Mouse (Mus musculus): ENCODE results near the gene Fgd1.

Gene Fgd1

DNA sequence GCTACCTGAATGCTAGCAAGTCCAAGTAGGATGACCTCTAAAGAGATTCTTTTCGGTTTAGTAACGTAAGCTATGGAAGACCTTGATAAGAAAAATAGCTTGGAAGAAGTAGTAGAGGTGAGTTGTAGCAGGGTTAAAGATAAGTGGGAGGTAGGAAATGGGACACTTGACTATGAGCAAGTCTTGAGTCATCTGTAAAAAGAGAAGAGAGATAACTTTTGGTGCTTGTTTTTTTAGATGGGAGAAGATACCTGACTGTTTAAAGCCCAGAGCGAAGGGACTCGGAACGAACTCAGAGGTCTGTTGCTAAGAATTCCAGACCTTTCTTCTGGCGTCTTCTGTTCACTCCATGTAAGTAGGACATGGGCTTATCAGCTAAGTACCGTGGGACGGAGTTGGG, at the start of gene Fgd1:
TSS of gene Fgd1 (plus strand) at position 301 of the 400 bp plus-strand sequence.
- in situ Hi-C loops (cut with MboI; ENCODE audit: unreplicated experiment in 2 of 2), result no loop called here

DNA sequence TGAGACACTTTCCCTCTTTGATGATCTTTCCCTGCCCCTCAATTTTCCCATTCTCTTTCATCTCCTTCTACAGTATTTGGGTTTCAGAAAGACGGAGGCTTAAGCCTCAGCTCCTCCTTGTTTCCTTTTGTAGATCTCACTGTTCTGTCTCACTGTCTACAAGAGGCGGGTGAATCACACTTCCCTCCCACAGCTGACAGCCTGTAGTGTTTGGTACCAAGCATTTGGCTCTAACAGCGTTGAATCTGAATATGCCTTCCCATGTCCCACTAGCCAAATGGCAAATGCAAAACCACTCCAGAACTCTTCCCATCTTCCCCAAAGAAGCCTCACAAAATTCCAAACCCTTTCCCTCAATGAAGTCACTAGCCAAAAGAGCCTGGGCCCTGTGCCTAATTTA, 49.2 kb upstream of the Fgd1 start:
- in situ Hi-C loops (cut with MboI; ENCODE audit: unreplicated experiment in 2 of 2), result loop anchor here (25.0 kb wide), 2 partner anchors 866 to 916 kb away; no protein-coding TSS in a partner anchor

DNA sequence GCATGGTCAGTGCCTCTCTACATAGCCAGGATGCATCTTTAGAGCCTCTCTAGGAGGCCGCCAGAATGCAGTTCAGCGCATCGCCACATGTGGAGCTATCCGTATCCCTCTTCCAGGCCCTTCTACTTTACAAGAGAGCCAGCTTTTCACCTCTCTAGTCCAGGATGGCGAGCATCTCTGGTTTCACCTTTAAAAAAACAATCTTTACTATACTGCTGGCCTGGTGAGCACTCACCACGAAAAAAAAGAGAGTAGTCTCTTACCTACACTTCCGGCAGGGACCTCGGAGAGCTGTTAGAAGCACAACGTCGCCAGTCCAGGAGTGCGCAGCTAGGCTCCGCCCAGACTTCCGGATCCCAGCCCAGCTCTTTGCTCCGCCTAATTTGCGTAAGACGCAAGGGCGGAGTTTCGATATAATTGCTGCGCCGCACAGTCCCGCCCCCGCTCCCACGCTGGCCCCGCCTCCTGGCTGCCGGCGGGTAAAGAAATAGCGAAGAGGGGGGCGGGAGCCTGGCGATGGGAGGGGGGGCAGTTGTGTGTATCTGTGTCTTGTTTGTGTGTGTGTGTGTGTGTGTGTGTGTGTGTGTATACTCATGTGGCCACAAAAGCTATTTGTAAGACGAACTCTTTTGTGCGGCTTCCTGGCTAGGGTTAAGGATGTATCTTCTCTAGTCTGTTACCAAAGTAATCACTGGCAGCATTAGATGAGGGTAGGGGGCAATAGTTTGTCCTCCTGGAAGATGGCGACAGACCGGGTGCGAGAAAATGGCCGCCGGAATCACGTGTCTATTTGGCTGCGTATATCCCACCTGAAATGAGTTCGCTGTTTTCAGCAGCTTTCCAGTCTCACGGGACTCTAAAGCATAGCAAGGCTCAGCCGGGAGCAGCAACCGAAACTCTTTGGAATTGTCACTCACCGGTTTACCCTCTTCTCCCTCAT, 28.7 kb upstream of the Fgd1 start, which contains the start of gene Gnl3l:
TSS of gene Gnl3l (minus strand) at position 385 of the 940 bp plus-strand sequence.
- in situ Hi-C loops (cut with MboI; ENCODE audit: unreplicated experiment in 2 of 2), result loop anchor here in 1 of 2 experiments (5.0 kb wide), 1 partner anchor 80 kb away; the partner anchor contains the start of gene Tsr2

DNA sequence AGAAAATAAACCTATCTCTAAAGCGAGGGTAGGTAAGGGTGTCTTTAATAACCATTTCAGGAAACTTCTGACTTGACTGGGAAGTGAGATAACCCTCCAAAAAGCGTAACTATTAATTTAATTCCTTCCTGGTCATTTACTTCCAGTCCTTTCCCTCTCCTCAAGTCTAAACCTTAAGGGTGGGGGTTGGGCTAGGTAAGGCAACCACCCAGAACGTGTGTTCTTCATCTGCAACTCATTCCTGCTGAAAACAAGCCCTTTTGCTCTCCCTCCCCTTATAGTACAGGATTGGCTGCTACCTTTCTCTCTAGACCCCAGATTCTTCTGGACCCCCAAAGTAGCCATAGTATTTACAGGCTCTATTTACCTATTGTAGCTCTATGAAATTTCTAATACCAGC, 28.1 kb upstream of the Fgd1 start:
- in situ Hi-C loops (cut with MboI; ENCODE audit: unreplicated experiment in 2 of 2), result loop anchor here in 1 of 2 experiments (5.0 kb wide), 1 partner anchor 79 kb away; the partner anchor contains the start of gene Tsr2

DNA sequence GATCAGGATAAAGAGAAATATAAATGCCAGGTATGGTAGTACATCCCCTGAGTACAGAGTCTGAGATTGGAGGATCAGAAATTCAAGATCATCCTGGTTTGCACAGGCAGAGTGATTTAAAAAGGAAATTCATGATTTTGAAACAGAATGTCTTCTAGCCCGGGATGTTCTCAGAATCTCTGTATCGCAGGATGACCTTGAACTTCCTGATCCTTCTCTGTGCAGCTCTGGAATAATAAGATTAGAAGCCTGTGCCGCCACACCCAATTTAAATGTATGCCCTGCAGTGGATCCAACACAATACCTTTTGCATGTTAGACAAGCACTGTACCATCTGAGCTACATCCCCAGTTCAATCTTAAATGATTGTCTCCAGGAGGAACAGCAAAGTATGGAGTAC, 27.2 kb upstream of the Fgd1 start:
- in situ Hi-C loops (cut with MboI; ENCODE audit: unreplicated experiment in 2 of 2), result loop anchor here in 1 of 2 experiments (5.0 kb wide), 1 partner anchor 79 kb away; the partner anchor contains the start of gene Tsr2

DNA sequence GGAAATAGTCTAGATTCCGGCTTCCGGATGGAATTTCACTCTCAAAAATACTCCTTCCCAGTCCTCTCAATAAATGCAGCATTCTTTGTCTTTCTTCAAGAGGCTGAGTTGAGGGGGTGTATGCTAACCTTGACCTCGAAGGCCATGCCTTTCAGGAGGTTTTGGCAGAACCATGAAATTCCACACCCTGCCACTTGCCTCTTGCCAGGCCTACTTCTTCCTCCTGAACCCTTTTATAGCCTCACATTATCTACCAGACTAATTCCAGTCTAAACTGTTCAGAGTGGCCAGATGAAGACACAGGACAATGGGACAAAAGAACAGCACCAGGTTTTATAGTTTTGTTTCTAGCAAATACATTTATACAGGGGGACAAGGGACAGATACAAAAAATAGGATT, 14.6 kb upstream of the Fgd1 start:
- in situ Hi-C loops (cut with MboI; ENCODE audit: unreplicated experiment in 2 of 2), result no loop called here

DNA sequence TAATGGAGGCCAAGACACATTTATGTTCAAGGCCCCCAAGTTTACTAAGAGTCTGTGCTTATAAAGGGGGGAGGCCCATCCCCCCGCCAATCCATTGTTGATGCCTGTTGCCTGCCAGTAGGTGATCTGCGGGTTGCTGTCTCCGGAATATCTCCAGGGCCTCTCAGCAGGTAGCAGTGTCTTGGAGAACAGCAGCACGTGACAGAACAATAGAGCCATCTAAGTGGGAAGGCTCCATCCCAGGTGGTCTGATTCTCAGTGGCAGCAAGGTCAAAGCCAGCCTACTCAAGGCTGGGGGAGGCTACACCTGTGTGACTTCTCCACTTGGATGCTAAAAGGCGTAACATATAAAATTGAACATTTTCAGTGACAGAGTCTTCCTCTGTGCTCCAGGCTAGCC, 4.7 kb upstream of the Fgd1 start:
- in situ Hi-C loops (cut with MboI; ENCODE audit: unreplicated experiment in 2 of 2), result no loop called here

DNA sequence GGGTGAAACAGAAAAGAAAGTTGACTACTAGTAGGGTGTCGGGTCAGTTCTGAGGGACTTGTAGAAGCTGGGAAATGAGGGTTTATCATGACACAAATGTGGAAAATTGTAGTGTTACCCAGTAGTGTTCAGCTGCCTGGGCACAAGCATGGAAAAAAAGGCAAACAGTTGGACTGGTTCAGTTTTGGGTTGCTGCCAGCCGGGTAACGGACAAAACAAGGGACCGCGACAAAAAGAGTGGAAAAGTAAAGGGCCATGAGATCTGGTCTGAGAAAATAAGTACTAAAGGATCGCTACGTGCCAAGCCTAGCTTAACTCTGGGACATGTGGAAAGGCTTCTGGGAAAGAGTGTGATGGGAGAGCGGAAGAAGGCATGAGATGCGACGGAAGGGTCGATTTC, 371 bp downstream of the Fgd1 start:
- in situ Hi-C loops (cut with MboI; ENCODE audit: unreplicated experiment in 2 of 2), result no loop called here

DNA sequence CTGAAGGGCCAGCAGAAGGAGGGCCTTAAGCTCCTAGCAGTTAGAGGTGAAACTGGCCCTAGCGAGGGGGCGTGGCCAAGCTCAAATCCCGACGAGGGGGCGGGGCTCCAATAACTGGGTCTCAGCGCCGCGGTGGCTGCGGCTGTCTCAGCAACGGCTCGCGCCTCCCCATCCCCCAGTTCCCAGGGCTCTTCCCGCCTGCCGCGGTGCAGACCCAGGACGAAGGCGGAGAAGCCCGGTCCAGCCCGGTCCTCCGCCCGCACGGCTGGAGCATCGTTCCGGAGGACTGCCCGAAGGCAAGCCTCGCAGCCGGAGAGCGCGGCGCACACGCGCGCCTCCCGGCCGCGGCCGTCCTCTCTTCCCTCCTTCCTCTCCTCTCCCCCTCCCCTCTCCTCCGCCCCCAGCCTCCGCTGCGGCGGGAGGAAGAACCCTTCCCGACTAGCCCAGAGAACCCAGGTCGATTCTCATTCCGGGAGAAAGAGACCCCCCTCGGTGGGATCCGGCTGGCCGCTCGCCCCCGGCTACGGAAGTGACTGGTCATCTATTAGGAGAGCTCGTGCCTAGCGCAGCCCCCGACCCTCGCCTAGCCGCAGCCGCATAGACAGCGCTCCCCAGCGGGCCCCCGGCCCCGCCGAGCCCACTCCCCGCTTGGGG, 954 bp downstream of the Fgd1 start:
- in situ Hi-C loops (cut with MboI; ENCODE audit: unreplicated experiment in 2 of 2), result no loop called here

DNA sequence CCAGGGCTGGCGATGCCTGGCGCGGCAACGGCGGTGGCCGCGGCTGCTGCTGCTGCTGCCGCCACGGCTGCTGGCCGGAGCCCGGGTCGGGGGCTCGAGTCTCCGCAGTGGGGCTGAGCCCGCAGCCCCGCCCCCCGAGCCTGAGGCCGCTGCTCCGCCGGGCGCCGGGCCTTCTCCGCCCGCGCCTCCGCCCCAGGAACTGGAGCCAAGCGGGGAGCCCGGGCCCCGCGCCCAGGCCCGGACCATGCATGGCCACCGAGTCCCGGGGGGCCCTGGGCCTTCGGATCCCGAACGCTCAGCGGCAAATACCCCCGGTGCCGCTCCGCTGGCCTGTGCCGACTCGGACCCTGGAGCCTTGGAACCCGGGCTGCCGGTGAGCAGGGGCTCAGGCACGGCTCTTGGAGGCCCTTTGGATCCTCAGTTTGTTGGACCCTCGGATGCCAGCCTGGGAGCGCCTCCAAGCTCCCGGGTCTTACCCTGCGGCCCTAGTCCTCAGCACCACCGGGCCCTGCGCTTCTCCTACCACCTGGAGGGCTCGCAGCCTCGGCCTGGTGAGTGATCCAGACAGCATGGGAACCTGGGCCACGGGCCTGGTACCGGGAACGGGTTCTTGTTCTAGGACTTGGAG, 1.6 kb downstream of the Fgd1 start:
- in situ Hi-C loops (cut with MboI; ENCODE audit: unreplicated experiment in 2 of 2), result no loop called here

DNA sequence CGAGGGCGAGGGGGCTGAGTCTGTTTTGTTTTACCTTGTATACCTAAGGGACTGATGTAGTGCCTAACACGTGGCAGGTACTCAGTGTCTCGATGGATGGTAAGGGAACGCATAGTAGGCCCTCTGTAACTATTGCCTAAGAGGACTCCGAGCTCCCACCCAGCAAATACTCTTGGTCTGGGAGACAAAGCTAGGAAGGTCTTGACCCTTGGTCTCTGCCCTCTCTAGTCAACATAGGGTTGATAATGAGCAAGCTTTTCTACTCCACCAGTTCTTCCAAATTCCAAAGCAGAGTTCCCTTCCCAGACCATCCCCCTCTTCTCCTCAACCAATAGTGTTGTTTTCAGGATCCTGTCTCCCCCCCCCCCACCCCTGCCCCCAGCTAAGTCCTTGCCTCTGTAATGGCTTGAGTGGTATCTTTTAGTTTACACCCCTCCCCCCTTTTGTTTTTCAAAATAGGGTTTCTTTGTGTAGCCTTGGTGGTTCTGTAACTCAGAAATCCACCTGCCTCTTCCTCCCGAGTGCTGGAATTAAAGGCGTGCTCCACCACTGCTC, 3.8 kb downstream of the Fgd1 start:
- in situ Hi-C loops (cut with MboI; ENCODE audit: unreplicated experiment in 2 of 2), result no loop called here

DNA sequence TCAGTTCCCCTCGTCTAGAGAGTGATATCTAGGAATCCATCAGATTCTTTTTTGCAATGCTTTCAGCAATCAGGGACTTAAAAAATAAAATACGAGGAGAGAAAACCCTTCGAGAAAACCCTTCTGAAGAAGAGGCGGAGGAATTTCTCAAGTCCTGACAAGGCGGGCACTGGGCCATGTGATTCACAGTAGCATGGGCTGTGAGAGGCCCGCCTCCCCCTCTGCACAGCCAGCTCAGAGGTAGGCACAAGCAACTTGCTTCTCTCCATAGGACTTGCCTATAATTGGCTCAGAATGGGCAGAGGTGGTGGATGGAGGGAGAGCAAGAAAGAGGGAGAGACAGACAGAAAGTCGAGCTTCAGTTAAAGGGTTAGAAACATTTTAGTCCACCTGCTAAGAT, 4.4 kb downstream of the Fgd1 start:
- in situ Hi-C loops (cut with MboI; ENCODE audit: unreplicated experiment in 2 of 2), result no loop called here

DNA sequence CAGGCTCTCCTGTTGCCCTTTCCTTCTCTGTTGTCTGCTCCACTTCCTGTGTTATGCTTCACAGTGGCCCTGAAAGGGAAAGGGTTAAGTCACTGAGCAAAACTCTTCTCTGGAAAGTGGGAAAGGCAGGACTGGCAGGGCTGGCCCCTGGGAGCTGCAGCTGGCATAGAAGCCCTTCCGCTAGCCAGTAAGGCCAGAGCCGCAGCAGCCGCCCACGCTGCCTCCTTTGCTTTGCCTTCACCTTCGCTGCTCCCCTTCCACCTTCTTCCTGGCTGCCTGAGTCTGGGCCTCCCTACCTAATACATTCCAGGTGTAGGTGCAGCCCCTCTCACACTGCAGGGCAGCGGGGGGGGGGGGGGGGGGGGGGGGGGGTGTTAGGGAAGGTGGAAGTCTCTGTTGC, 8.5 kb downstream of the Fgd1 start:
- in situ Hi-C loops (cut with MboI; ENCODE audit: unreplicated experiment in 2 of 2), result no loop called here

DNA sequence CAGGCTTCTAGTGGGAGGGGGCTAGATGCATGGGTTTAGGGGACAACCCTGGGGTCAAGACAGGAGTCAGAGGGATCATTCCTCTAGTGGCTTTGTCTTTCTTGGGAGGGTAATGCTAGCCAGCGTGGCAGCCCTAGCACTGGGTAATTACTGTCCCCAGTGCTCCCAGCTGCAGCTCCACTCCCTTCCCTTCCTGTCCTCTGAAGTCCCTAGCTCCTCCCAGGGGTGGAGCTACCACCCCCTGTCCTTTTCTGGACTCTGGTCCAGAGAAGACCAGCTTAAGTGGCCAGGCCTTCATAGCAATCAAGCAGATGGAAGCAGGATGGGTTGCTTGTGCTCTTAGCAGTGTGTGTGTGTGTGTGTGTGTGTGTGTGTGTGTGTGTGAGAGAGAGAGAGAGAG, 9.6 kb downstream of the Fgd1 start:
- in situ Hi-C loops (cut with MboI; ENCODE audit: unreplicated experiment in 2 of 2), result no loop called here

DNA sequence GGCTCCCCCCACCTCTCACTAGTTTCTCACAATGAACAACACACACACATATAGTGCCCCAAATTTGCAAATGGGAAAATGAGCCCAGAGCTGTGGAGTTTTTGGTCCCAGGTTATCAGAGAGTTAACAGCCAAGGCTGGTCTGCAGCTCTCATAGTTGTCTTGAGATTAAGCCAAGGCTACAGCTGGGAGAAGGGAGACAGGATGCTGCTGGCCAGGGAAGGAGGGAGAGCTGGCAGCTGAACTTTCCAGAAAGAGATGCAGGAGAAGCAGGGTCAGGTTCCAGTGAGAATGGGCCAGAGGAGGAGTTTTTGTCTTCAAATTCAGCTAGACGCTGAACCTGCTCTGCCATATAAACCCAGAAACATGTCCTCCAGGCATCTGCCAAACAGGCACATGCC, 13.4 kb downstream of the Fgd1 start:
- in situ Hi-C loops (cut with MboI; ENCODE audit: unreplicated experiment in 2 of 2), result no loop called here

DNA sequence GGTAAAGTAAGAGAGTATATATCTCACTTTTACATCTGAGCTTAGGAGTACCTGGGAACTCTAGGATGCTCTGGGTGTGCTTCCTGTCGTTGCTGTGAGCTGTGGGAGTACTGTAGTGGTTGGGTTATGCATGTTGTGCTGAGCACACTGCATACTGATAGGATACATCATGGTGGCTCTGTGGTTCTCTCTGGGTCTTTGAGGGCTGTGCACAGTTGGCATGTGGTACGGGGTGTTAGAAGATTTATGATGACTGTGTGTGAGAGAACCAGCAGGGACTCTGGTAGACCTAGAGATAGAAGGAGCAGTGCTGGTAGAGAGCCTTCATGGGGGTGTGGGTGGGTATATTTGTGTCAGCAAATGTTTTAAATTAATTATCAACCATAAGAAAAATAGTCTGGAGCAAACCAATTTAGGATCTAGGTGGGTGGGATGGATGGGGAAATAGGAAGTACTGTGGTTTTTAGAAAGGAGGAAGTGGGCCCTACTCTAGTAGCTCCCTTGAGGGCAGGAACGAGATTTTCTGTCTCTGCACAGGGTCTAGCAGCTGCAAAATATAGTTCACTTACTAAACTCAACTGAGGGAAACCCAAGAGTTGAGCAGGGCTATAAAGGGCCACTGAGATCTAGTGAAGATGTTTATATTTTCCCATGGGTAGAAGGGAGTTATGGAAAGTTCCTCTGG, 15.8 kb downstream of the Fgd1 start:
- in situ Hi-C loops (cut with MboI; ENCODE audit: unreplicated experiment in 2 of 2), result no loop called here

DNA sequence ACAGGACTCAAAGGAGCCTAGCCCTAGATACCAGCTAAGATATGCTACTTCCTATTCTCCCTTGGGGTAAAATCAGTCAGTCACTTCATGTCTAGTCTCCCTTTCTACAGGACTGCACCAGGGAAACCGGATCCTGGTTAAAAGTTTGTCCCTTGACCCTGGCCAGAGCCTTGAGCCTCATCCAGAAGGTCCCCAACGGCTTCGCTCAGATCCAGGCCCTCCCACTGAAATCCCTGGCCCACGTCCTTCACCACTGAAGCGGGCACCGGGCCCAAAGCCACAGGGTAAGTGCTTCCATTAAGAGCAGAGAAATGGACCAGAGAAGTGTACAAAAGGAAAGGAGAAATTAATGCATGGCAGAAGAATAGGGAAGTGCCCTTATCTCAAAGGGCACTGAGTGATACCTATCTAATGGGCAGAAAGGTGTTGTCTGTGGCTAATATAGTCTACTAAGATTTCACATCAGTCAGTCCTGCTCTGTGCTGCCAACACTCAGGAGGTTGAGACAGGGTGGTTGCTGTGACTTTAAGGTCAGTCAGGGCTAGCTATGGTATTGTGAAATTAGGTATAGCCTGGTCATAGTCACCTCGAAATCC, 20.2 kb downstream of the Fgd1 start:
- in situ Hi-C loops (cut with MboI; ENCODE audit: unreplicated experiment in 2 of 2), result no loop called here

DNA sequence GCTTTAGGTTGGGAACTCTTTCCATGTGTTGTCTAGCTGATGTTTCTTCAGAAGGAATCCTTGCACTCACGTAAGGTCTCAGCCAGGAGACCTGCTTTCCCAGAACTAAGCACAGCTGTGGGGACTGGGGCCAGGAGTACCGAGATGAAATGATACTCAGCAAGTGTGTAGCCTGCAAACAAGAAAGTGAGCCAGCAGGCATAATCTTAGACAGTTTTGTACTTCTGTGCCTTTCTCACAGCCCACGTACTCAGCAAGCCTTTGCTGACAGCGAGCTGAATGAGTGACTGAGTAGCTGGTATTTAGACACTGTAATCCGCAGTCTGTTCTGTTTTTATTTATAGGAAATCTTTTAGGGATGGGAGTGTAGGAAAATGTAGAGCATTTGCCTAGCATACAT, 21.9 kb downstream of the Fgd1 start:
- in situ Hi-C loops (cut with MboI; ENCODE audit: unreplicated experiment in 2 of 2), result no loop called here

DNA sequence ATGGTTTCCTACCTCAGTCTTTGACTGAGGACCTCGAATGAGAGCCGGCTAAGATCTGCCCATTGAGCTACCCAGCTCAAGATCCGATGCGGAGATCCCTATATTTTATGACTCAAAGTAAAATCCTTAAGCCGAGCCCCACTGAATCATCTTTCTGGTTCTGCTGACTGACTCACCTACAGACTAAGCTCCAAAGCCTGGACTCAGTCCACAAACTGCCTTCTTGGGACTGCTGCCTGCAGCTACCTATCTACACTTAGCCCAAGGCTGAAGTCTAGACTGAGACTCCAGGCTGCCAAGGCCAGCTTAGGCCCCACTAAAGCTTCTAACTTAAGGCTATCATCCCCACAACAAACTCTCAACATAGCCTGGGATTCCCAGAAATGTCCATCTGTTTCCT, 30.1 kb downstream of the Fgd1 start:
- in situ Hi-C loops (cut with MboI; ENCODE audit: unreplicated experiment in 2 of 2), result no loop called here

DNA sequence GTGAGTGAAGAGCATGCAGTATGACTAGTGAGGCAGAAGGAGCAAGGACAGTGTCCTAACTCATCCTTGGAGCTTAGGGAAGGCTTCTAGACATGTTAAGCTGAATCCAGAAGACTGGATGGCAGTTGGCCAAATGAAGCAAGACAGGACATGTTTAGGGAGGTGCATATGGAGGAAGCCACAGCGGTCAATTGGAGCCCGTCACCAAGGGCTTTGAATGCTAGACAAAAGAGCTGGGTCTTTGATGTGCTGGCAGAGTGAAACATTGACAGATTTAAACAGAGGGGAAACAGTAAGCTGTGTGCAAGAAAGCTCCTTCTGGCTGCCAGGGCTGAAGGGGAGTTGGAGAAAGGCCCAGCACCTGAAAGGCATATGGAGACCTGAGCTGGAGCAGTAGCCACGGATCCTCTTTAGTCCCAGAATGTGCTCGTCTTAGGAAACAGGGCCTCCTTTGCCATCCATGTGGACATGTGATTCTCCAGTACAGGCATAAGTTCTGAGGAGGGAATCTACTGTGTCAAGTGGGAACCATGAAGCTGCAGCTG, 31.1 kb downstream of the Fgd1 start:
- in situ Hi-C loops (cut with MboI; ENCODE audit: unreplicated experiment in 2 of 2), result no loop called here
